8 mouse cellular contexts compared by ENCODE assay signal in genomic region chr17:33919351-33920281, GRCm38 (mm10). TPM values are rescaled to one million over a fixed set of nuclear protein-coding genes. Genes with fewer than 3 reads are reported as not detected.
DNase-seq lines count a peak whose midpoint lies in the region; ATAC-seq and TF ChIP-seq lines count a peak whose summit lies in the region.

No protein-coding gene starts in this region.

- H3K4me3 ChIP-seq in bone marrow, adult 2 months (replicated peaks; ENCODE audit: control insufficient read depth, low read depth, low read length) = peak overlapping the region; percentile 78
- H3K4me3 ChIP-seq in heart, embryonic 16.5 days (ENCODE audit: low read length) = peak overlapping the region; percentile 85
- peak overlapping the region; percentile 59 for H3K4me3 ChIP-seq in olfactory bulb, adult 2 months (ENCODE audit: insufficient read depth, low read depth, low read length)

- under 1% methylated on average over 52 of the region's 52 CpGs for WGBS in bone marrow, adult 2 months
- under 1% methylated on average over 52 of the region's 52 CpGs for WGBS in heart, embryonic 16.5 days
- 2% methylated on average over 52 of the region's 52 CpGs for WGBS in olfactory bulb, adult 2 months

- DNase-seq in ES-CJ7 (ENCODE audit: low read depth, low spot score) = peak; percentile 86
- DNase-seq in kidney, postnatal 10 days = peak; percentile 87
- peak; percentile 93 for DNase-seq in lung, postnatal 10 days
- peak; percentile 80 for DNase-seq in thymus, postnatal 25 days

- peak overlapping the region; percentile 89 for H3K27ac ChIP-seq in bone marrow, adult 2 months (ENCODE audit: control insufficient read depth, insufficient read depth, low read depth, low read length, poor library complexity)
- peak overlapping the region; percentile 89 for H3K27ac ChIP-seq in heart, embryonic 16.5 days (ENCODE audit: low read length)
- H3K27ac ChIP-seq in olfactory bulb, adult 2 months (ENCODE audit: insufficient read depth, low read depth, low read length) = peak overlapping the region; percentile 12; the same call in 1 of the 2 replicates

- no peaks in the 10 kb centered on the region for H3K27me3 ChIP-seq in heart, embryonic 16.5 days (ENCODE audit: control insufficient read depth, insufficient read depth, low read length)

- TF ChIP-seq POLR2A in bone marrow, adult 2 months (IDR thresholded peaks at IDR 0.05; ENCODE audit: borderline replicate concordance, control insufficient read depth, low read depth, low read length) = peak; percentile 56; the same call in 1 of the 2 replicates
- TF ChIP-seq POLR2A in olfactory bulb, adult 2 months (IDR thresholded peaks at IDR 0.05; ENCODE audit: insufficient read depth, low read depth, low read length) = no peak

- H3K4me1 ChIP-seq in bone marrow, adult 2 months (ENCODE audit: control insufficient read depth, insufficient read depth, low read length) = peaks cover 6% of the 10 kb centered on the region
- peaks cover 23% of the 10 kb centered on the region for H3K4me1 ChIP-seq in heart, embryonic 16.5 days (ENCODE audit: control insufficient read depth, insufficient read depth, low read length)
- H3K4me1 ChIP-seq in olfactory bulb, adult 2 months (ENCODE audit: control insufficient read depth, insufficient read depth, low read length) = peaks cover 34% of the 10 kb centered on the region

- H3K4me2 ChIP-seq in heart, embryonic 16.5 days (ENCODE audit: low read depth, low read length) = peak overlapping the region; percentile 97

- H3K9me3 ChIP-seq in heart, embryonic 16.5 days (replicated peaks; ENCODE audit: control insufficient read depth, low read length) = no peaks in the 10 kb centered on the region

- peak overlapping the region; percentile 86 for H3K9ac ChIP-seq in heart, embryonic 16.5 days (ENCODE audit: low read length)

- peak; percentile 37 for TF ChIP-seq CTCF in bone marrow, adult 2 months (IDR thresholded peaks at IDR 0.05; ENCODE audit: control insufficient read depth, insufficient read depth, low read length)
- no peak for TF ChIP-seq CTCF in olfactory bulb, adult 2 months (IDR thresholded peaks at IDR 0.05; ENCODE audit: insufficient read depth, low read depth, low read length)

- peaks cover 10% of the 10 kb centered on the region for H3K36me3 ChIP-seq in heart, embryonic 16.5 days (ENCODE audit: control insufficient read depth, insufficient read depth)

- ATAC-seq in erythroblast, adult 5-6 weeks (replicated peaks; ENCODE audit: low FRiP score, poor library complexity, severe bottlenecking) = peak; percentile 68
- ATAC-seq in heart, embryonic 16.5 days (replicated peaks; ENCODE audit: extremely low read depth, insufficient read depth, low FRiP score) = peak; percentile 34

RNA-seq across cellular contexts. Expression of gene Zbtb22, which starts 3.9 kb away (rescaled TPM):
- polyA plus RNA-seq in bone marrow, adult 2 months (2011; ENCODE audit: insufficient read depth, insufficient read length, low replicate concordance, missing spikeins) = 21.2 and 26.3 TPM in 2 replicates
- 4.0 and 7.9 TPM in 2 replicates for total RNA-seq in erythroblast, adult 5-6 weeks (2015; ENCODE audit: low replicate concordance)
- total RNA-seq in erythroblast, adult 5-6 weeks (2017; ENCODE audit: low replicate concordance) = 8.8 and 10.3 TPM in 2 replicates
- polyA plus RNA-seq in heart, embryonic 16.5 days (2015; fragmentation: Nextera tagmentation; extraction: Ambion mirVana) = 12.8 and 14.0 TPM in 2 replicates
- polyA plus RNA-seq in olfactory bulb, adult 2 months (2012; ENCODE audit: insufficient read depth, insufficient read length, low replicate concordance, missing spikeins) = not detected in 2 replicates

RNA-seq across cellular contexts. Expression of gene Tapbp, which starts 3.9 kb away (rescaled TPM):
- 75.8 and 87.3 TPM in 2 replicates for polyA plus RNA-seq in bone marrow, adult 2 months (2011; ENCODE audit: insufficient read depth, insufficient read length, low replicate concordance, missing spikeins)
- total RNA-seq in erythroblast, adult 5-6 weeks (2015; ENCODE audit: low replicate concordance) = 30.7 and 30.9 TPM in 2 replicates
- 34.3 and 39.6 TPM in 2 replicates for total RNA-seq in erythroblast, adult 5-6 weeks (2017; ENCODE audit: low replicate concordance)
- polyA plus RNA-seq in heart, embryonic 16.5 days (2015; fragmentation: Nextera tagmentation; extraction: Ambion mirVana) = 56.1 and 64.3 TPM in 2 replicates
- polyA plus RNA-seq in olfactory bulb, adult 2 months (2012; ENCODE audit: insufficient read depth, insufficient read length, low replicate concordance, missing spikeins) = 118 TPM in 1 of 2 replicates, not detected in the other

RNA-seq across cellular contexts. Expression of gene Rgl2, which starts 9.7 kb away (rescaled TPM):
- 91.8 and 173 TPM in 2 replicates for polyA plus RNA-seq in bone marrow, adult 2 months (2011; ENCODE audit: insufficient read depth, insufficient read length, low replicate concordance, missing spikeins)
- total RNA-seq in erythroblast, adult 5-6 weeks (2015; ENCODE audit: low replicate concordance) = 5.2 and 6.1 TPM in 2 replicates
- 5.6 and 9.7 TPM in 2 replicates for total RNA-seq in erythroblast, adult 5-6 weeks (2017; ENCODE audit: low replicate concordance)
- 40.8 and 42.9 TPM in 2 replicates for polyA plus RNA-seq in heart, embryonic 16.5 days (2015; fragmentation: Nextera tagmentation; extraction: Ambion mirVana)
- 671 TPM in 1 of 2 replicates, not detected in the other for polyA plus RNA-seq in olfactory bulb, adult 2 months (2012; ENCODE audit: insufficient read depth, insufficient read length, low replicate concordance, missing spikeins)

RNA-seq across cellular contexts. Expression of gene Daxx, which starts 10.4 kb away (rescaled TPM):
- polyA plus RNA-seq in bone marrow, adult 2 months (2011; ENCODE audit: insufficient read depth, insufficient read length, low replicate concordance, missing spikeins) = 26.4 and 42.3 TPM in 2 replicates
- 12.1 and 14.2 TPM in 2 replicates for total RNA-seq in erythroblast, adult 5-6 weeks (2015; ENCODE audit: low replicate concordance)
- total RNA-seq in erythroblast, adult 5-6 weeks (2017; ENCODE audit: low replicate concordance) = 20.4 and 21.7 TPM in 2 replicates
- polyA plus RNA-seq in heart, embryonic 16.5 days (2015; fragmentation: Nextera tagmentation; extraction: Ambion mirVana) = 34.8 and 39.4 TPM in 2 replicates
- not detected in 2 replicates for polyA plus RNA-seq in olfactory bulb, adult 2 months (2012; ENCODE audit: insufficient read depth, insufficient read length, low replicate concordance, missing spikeins)

RNA-seq across cellular contexts. Expression of gene Platr17, which starts 14.7 kb away (rescaled TPM):
- polyA plus RNA-seq in bone marrow, adult 2 months (2011; ENCODE audit: insufficient read depth, insufficient read length, low replicate concordance, missing spikeins) = 1.2 and 1.9 TPM in 2 replicates
- not detected in 2 replicates for total RNA-seq in erythroblast, adult 5-6 weeks (2015; ENCODE audit: low replicate concordance)
- 9.7 TPM in 1 of 2 replicates, not detected in the other for total RNA-seq in erythroblast, adult 5-6 weeks (2017; ENCODE audit: low replicate concordance)
- polyA plus RNA-seq in heart, embryonic 16.5 days (2015; fragmentation: Nextera tagmentation; extraction: Ambion mirVana) = 0.30 TPM in 1 of 2 replicates, not detected in the other
- polyA plus RNA-seq in olfactory bulb, adult 2 months (2012; ENCODE audit: insufficient read depth, insufficient read length, low replicate concordance, missing spikeins) = not detected in 2 replicates

Comparison
In these comparisons a context has a peak if more than half of its experiments do, and no peak if none do; other contexts are left out.
1. Peak in every context shown above with its lines: DNase-seq, ATAC-seq, H3K4me3 ChIP-seq and H3K27ac ChIP-seq.
2. H3K27ac ChIP-seq: peak in every context shown above with its lines; median percentile 89 in bone marrow, adult 2 months; 89 in heart, embryonic 16.5 days; 12 in olfactory bulb, adult 2 months.
3. RNA of gene Zbtb22, which starts 3.9 kb away (polyA plus RNA-seq): 21.2 to 26.3 TPM in bone marrow, adult 2 months and 12.8 to 14.0 TPM in heart, embryonic 16.5 days; not detected in olfactory bulb, adult 2 months; every median in the first group is over 10 times any median in the second.